Mouse (Mus musculus) midbrain, embryonic 14.5 days (tissue): ENCODE results near the gene Jchain. TPM values are rescaled to one million over a fixed set of nuclear protein-coding genes. Genes with fewer than 3 reads are reported as not detected.

Source experiments
- ATAC-seq: fragments of 200-750 bp; cut with Nextera tagmentation; 2 replicates; pipeline ENCODE4 v1.8.0; 2017; ENCODE audit warnings: moderate number of reproducible peaks, moderate library complexity; ENCODE audit not compliant: low FRiP score, low TSS enrichment
- DNase-seq: peaks from one replicate; pipeline ENCODE4 v3.0.0-alpha.2; 2015
- H3K27ac ChIP-seq: fragments of 300-500 bp; sonication (generic); replicated peaks from 2 replicates; pipeline ENCODE4 v1.5.1; 2014; ENCODE audit warnings: mild to moderate bottlenecking, low read depth, low read length, moderate library complexity
- H3K27me3 ChIP-seq: fragments of 300-500 bp; sonication (generic); 2 replicates; pipeline ENCODE4 v1.6.1; 2014; ENCODE audit warnings: low read length, control low read depth, mixed read lengths; ENCODE audit not compliant: control insufficient read depth, insufficient read depth
- H3K36me3 ChIP-seq: fragments of 300-500 bp; sonication (generic); 2 replicates; pipeline ENCODE4 v1.6.1; 2014; ENCODE audit warnings: low read length, control low read depth; ENCODE audit not compliant: control insufficient read depth, insufficient read depth
- H3K4me1 ChIP-seq: fragments of 300-500 bp; sonication (generic); 2 replicates; pipeline ENCODE4 v1.6.1; 2014; ENCODE audit warnings: mild to moderate bottlenecking, antibody characterized with exemption, low read length, control low read depth; ENCODE audit not compliant: control insufficient read depth, insufficient read depth
- H3K4me2 ChIP-seq: fragments of 300-500 bp; sonication (generic); 2 replicates; pipeline ENCODE4 v1.6.1; 2014; ENCODE audit warnings: mild to moderate bottlenecking, low read length, moderate library complexity
- H3K4me3 ChIP-seq: fragments of 300-500 bp; sonication (generic); replicated peaks from 2 replicates; pipeline ENCODE4 v1.5.1; 2014; ENCODE audit warnings: low read depth, low read length
- H3K9ac ChIP-seq: fragments of 300-500 bp; sonication (generic); replicated peaks from 2 replicates; pipeline ENCODE4 v1.6.1; 2014; ENCODE audit warnings: mild to moderate bottlenecking, low read length, moderate library complexity
- H3K9me3 ChIP-seq: fragments of 300-500 bp; sonication (generic); 2 replicates; pipeline ENCODE4 v1.6.1; 2016; ENCODE audit warnings: low read length, control low read depth, mixed read lengths; ENCODE audit not compliant: control insufficient read depth
- WGBS: fragments of 180-500 bp; shearing (Covaris S2); extraction: QIAGEN DNeasy Blood & Tissue Kit; methylation state at CpG from one replicate; pipeline ENCODE4 v1.1.7; 2014; 5-methylcytosine and 5-hydroxymethylcytosine counted together
- polyA plus RNA-seq: library from polyadenylated mRNA; unstranded; fragments of >200 nt; fragmentation: Nextera tagmentation; extraction: Ambion mirVana; gene quantifications from 2 replicates; pipeline ENCODE4 v1.2.1, GENCODE M21; 2014

The Jchain gene
- polyA plus RNA-seq, result 0.36 and 0.39 TPM in 2 replicates

- Histone ChIP-seq H3K9me3 (no peaks in the 10 kb centered on the region), H3K9ac (no peak within 1 kb of the TSS), H3K27me3 (no peaks in the 10 kb centered on the region), H3K27ac (no peak within 1 kb of the TSS), H3K4me2 (no peak within 1 kb of the TSS), H3K4me1 (no peaks in the 10 kb centered on the region), H3K36me3 (no peaks in the 10 kb centered on the region), H3K4me3 (no peak within 1 kb of the TSS)
- ATAC-seq (no peak), DNase-seq (no peak)
- 89% methylated on average over 3 of the region's 3 CpGs for WGBS
Observed at GRCm38 (mm10) chr5:88527657-88528056, at the start of gene Jchain. TSS of gene Jchain (minus strand) at chr5:88527891.

- H3K27ac ChIP-seq, result no peak overlapping the region
- peaks cover 4% of the 10 kb centered on the region; the same call in 1 of the 2 replicates for H3K36me3 ChIP-seq
- no peak overlapping the region for H3K4me2 ChIP-seq
- H3K4me3 ChIP-seq, result no peak overlapping the region
- no peak for DNase-seq
- no peaks in the 10 kb centered on the region for H3K9me3 ChIP-seq
- H3K9ac ChIP-seq, result no peak overlapping the region
- 81% methylated on average over 3 of the region's 3 CpGs for WGBS
- no peaks in the 10 kb centered on the region for H3K4me1 ChIP-seq
- no peaks in the 10 kb centered on the region for H3K27me3 ChIP-seq
- no peak for ATAC-seq
Observed at GRCm38 (mm10) chr5:88575506-88576338, 48.0 kb upstream of the Jchain start.

GRCm38 (mm10) chr5:88574829-88575228, 47.1 kb upstream of the Jchain start:
- H3K36me3 ChIP-seq, result peaks cover 7% of the 10 kb centered on the region; the same call in 1 of the 2 replicates
- H3K4me3 ChIP-seq, result no peak overlapping the region
- H3K27me3 ChIP-seq, result no peaks in the 10 kb centered on the region
- 90% methylated on average over 3 of the region's 3 CpGs for WGBS
- DNase-seq, result no peak
- no peak overlapping the region for H3K4me2 ChIP-seq
- H3K9me3 ChIP-seq, result no peaks in the 10 kb centered on the region
- H3K27ac ChIP-seq, result no peak overlapping the region
- ATAC-seq, result no peak
- no peak overlapping the region for H3K9ac ChIP-seq
- H3K4me1 ChIP-seq, result no peaks in the 10 kb centered on the region

GRCm38 (mm10) chr5:88569541-88569940, 41.9 kb upstream of the Jchain start:
- H3K9me3 ChIP-seq, result no peaks in the 10 kb centered on the region
- no peak overlapping the region for H3K4me2 ChIP-seq
- peaks cover 6% of the 10 kb centered on the region; the same call in 1 of the 2 replicates for H3K4me1 ChIP-seq
- H3K27me3 ChIP-seq, result no peaks in the 10 kb centered on the region
- ATAC-seq (no peak), DNase-seq (no peak)
- peaks cover 7% of the 10 kb centered on the region; the same call in 1 of the 2 replicates for H3K36me3 ChIP-seq
- no peak overlapping the region for H3K27ac ChIP-seq
- H3K9ac ChIP-seq, result no peak overlapping the region
- H3K4me3 ChIP-seq, result no peak overlapping the region
- WGBS, result 66% methylated on average over 3 of the region's 3 CpGs

GRCm38 (mm10) chr5:88566034-88566841, 38.5 kb upstream of the Jchain start:
- ATAC-seq, result no peak
- WGBS, result 5% methylated on average over 14 of the region's 14 CpGs

GRCm38 (mm10) chr5:88565148-88566033, 37.7 kb upstream of the Jchain start:
- ATAC-seq (peak; percentile 82), DNase-seq (peak; percentile 76)
- Histone ChIP-seq H3K36me3 (no peaks in the 10 kb centered on the region), H3K4me3 (peak overlapping the region; percentile 86), H3K27me3 (no peaks in the 10 kb centered on the region), H3K9me3 (no peaks in the 10 kb centered on the region), H3K4me2 (peak overlapping the region; percentile 78), H3K4me1 (peaks cover 6% of the 10 kb centered on the region; the same call in 1 of the 2 replicates), H3K27ac (peak overlapping the region; percentile 88), H3K9ac (peak overlapping the region; percentile 88)
- under 1% methylated on average over 102 of the region's 119 CpGs for WGBS

More at GRCm38 (mm10) chr5:88566034-88566841, 38.5 kb upstream of the Jchain start:
- H3K9ac ChIP-seq, result peak overlapping the region; percentile 88
- peaks cover 5% of the 10 kb centered on the region; the same call in 1 of the 2 replicates for H3K36me3 ChIP-seq
- peak overlapping the region; percentile 78 for H3K4me2 ChIP-seq
- DNase-seq, result peak; percentile 38
- no peaks in the 10 kb centered on the region for H3K27me3 ChIP-seq
- H3K4me1 ChIP-seq, result peaks cover 6% of the 10 kb centered on the region; the same call in 1 of the 2 replicates
- peak overlapping the region; percentile 88 for H3K27ac ChIP-seq
- peak overlapping the region; percentile 86 for H3K4me3 ChIP-seq
- no peaks in the 10 kb centered on the region for H3K9me3 ChIP-seq

GRCm38 (mm10) chr5:88564501-88565147, 36.9 kb upstream of the Jchain start, which contains the start of gene Rufy3:
TSS of gene Rufy3 (plus strand) at chr5:88565040.
- DNase-seq (peak; percentile 90), ATAC-seq (peak; percentile 87)
- WGBS, result under 1% methylated on average over 71 of the region's 71 CpGs
- no peaks in the 10 kb centered on the region for H3K36me3 ChIP-seq
- no peaks in the 10 kb centered on the region for H3K27me3 ChIP-seq
- peak within 1 kb of the TSS; percentile 78 for H3K4me2 ChIP-seq
- no peaks in the 10 kb centered on the region for H3K9me3 ChIP-seq
- peak within 1 kb of the TSS; percentile 86 for H3K4me3 ChIP-seq
- H3K9ac ChIP-seq, result peak within 1 kb of the TSS; percentile 88
- H3K27ac ChIP-seq, result peak within 1 kb of the TSS; percentile 88
- H3K4me1 ChIP-seq, result peaks cover 6% of the 10 kb centered on the region; the same call in 1 of the 2 replicates
